Mouse (Mus musculus): ENCODE data around the gene Nlrp6. TPM values are rescaled to one million over a fixed set of nuclear protein-coding genes. Genes with fewer than 3 reads are reported as not detected.
"Not testable (repeated sequence)": the region's sequence is repeated elsewhere in the genome, so short reads cannot be mapped to it uniquely, and the experiment has no call there.

Nlrp6 gene
- polyA plus RNA-seq, 1 experiment from 2014 or later, result 0.16 TPM

DNA sequence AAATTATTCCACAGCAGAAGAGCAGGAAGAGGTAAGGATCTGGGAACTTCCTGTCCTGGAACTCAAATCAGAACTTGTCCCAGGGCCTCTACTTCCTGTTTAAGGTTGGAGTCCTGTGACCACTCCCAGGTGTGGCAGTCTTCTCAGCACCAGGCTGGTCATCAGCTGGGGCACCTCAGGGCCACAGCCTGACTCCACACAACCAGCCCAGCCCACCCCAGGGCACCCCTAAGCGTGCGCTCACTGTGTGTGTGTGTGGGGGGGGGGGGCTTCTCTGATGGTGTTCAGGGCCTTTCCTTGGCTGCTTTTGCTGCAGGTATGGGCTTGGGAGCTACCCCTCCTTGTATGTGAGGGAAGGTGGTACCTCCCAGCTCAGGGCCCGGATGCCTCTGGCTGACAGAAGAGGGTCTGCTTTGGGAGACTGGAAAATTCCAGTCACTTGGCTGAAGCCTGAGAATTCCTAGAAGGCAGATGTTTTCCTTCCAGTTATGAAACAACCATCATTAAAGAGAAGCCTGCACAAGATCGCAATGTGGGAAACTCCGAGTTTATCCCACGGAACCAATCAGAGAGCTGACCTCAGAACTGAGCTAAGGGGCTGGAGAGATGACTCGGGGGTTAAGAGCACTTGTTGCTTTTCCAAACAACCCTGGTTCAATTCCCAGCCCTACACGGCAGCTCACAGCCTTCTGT, 50.9 kb downstream of the Nlrp6 start:
- H3K27me3 ChIP-seq (ENCODE audit: control insufficient read depth, insufficient read depth, low read depth, low read length), result no peaks in the 10 kb centered on the region
- H3K4me2 ChIP-seq (ENCODE audit: low read depth, low read length), result no peak overlapping the region
- H3K4me1 ChIP-seq (replicated peaks; ENCODE audit: control insufficient read depth, insufficient read depth, low read length), result peaks cover 13% of the 10 kb centered on the region
- H3K36me3 ChIP-seq (ENCODE audit: control insufficient read depth, insufficient read depth, low read length), result no peaks in the 10 kb centered on the region
- H3K9ac ChIP-seq (ENCODE audit: low read length), result 0 out of 2 replicates have a peak overlapping the region, but pooled peaks have one; percentile 34
- H3K4me3 ChIP-seq (ENCODE audit: low read length), result no peak overlapping the region
- peak overlapping the region; percentile 78 for H3K27ac ChIP-seq (ENCODE audit: low read length)
- H3K9me3 ChIP-seq (ENCODE audit: control insufficient read depth, low read length), result no peaks in the 10 kb centered on the region
- WGBS, result 42% methylated on average over 8 of the region's 8 CpGs
- peak; percentile 69 for ATAC-seq (ENCODE audit: low read depth)

DNA sequence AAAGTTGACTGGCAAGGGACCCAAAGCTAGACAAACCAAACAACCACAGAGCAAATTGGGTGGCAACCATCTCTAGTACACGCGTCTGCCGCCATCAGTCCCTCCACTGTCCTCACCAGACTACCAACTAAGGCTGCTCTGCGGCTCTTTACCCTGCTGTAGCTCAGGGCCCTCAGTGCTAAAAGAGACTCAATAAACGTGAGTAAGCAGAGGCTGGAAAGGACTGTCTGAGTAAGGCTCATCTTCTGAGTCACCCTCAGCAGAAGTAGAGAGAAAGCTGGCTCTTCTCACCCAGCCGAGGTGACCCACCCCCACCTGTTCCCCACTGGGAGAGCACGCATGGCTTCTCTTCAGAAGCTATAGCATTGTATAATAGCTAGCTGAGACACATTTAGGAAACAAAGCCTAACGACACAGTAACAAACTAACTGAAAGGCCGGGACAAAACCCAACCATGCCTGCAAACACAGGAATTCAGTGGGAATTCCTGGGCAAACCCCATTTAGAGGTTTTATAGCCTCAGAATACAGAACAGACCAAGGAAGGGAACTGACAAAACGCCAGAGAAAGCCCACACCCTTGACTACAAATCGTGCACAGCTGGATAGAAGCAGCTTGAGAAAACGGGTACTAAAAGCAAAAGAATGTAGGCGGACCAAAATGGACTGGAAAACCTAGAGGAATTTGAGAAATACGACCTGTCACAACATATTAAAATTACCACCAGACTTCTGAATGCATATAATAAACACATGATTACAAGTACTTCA, 52.9 kb downstream of the Nlrp6 start:
- H3K9ac ChIP-seq (ENCODE audit: low read length), result no peak overlapping the region
- H3K4me3 ChIP-seq (ENCODE audit: low read length), result no peak overlapping the region
- no peaks in the 10 kb centered on the region for H3K9me3 ChIP-seq (ENCODE audit: control insufficient read depth, low read length)
- ATAC-seq (ENCODE audit: low read depth), result no peak
- no peaks in the 10 kb centered on the region for H3K27me3 ChIP-seq (ENCODE audit: control insufficient read depth, insufficient read depth, low read depth, low read length)
- 47% methylated on average over 14 of the region's 14 CpGs for WGBS
- no peaks in the 10 kb centered on the region for H3K36me3 ChIP-seq (ENCODE audit: control insufficient read depth, insufficient read depth, low read length)
- no peak overlapping the region for H3K4me2 ChIP-seq (ENCODE audit: low read depth, low read length)
- no peak overlapping the region for H3K27ac ChIP-seq (ENCODE audit: low read length)
- peaks cover 10% of the 10 kb centered on the region for H3K4me1 ChIP-seq (replicated peaks; ENCODE audit: control insufficient read depth, insufficient read depth, low read length)

- no peak overlapping the region for H3K4me2 ChIP-seq (ENCODE audit: low read depth, low read length)
- no peak overlapping the region for H3K4me3 ChIP-seq (ENCODE audit: low read length)
- H3K36me3 ChIP-seq (ENCODE audit: control insufficient read depth, insufficient read depth, low read length), result no peaks in the 10 kb centered on the region
- no peak overlapping the region for H3K27ac ChIP-seq (ENCODE audit: low read length)
- H3K4me1 ChIP-seq (replicated peaks; ENCODE audit: control insufficient read depth, insufficient read depth, low read length), result peaks cover 10% of the 10 kb centered on the region
- H3K27me3 ChIP-seq (ENCODE audit: control insufficient read depth, insufficient read depth, low read depth, low read length), result no peaks in the 10 kb centered on the region
- no peak for ATAC-seq (ENCODE audit: low read depth)
- H3K9me3 ChIP-seq (ENCODE audit: control insufficient read depth, low read length), result no peaks in the 10 kb centered on the region
- H3K9ac ChIP-seq (ENCODE audit: low read length), result no peak overlapping the region
- WGBS, result 11% methylated on average over 9 of the region's 9 CpGs
Measured at GRCm38 (mm10) chr7:140974940-140975339, 54.2 kb downstream of the Nlrp6 start.

DNA sequence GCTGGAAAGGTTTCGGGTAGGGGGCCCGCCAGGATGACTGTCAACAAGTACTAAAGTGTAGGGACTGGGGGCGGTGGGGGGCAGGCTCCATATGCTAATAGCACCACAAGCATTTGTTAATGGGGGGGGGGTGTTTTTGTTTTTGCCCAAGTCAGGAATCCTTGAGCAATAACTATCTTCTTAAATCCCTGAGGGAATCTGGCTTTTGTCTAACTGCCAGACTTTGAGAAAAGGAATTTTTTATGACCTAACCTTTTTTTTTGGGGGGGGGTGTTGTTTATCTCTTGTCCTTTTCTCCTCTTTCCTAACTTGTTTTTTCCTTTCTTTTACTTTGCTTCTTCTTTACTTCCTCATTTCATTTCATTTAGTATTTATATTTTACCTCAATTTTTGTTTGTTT, 54.8 kb downstream of the Nlrp6 start:
- 32% methylated on average over 3 of the region's 3 CpGs for WGBS
- Histone ChIP-seq H3K4me3 (ENCODE audit: low read length) (no peak overlapping the region), H3K36me3 (ENCODE audit: control insufficient read depth, insufficient read depth, low read length) (no peaks in the 10 kb centered on the region), H3K4me2 (ENCODE audit: low read depth, low read length) (no peak overlapping the region), H3K4me1 (replicated peaks; ENCODE audit: control insufficient read depth, insufficient read depth, low read length) (peaks cover 10% of the 10 kb centered on the region), H3K27me3 (ENCODE audit: control insufficient read depth, insufficient read depth, low read depth, low read length) (no peaks in the 10 kb centered on the region), H3K27ac (ENCODE audit: low read length) (no peak overlapping the region), H3K9me3 (ENCODE audit: control insufficient read depth, low read length) (no peaks in the 10 kb centered on the region), H3K9ac (ENCODE audit: low read length) (no peak overlapping the region)
- no peak for ATAC-seq (ENCODE audit: low read depth)

DNA sequence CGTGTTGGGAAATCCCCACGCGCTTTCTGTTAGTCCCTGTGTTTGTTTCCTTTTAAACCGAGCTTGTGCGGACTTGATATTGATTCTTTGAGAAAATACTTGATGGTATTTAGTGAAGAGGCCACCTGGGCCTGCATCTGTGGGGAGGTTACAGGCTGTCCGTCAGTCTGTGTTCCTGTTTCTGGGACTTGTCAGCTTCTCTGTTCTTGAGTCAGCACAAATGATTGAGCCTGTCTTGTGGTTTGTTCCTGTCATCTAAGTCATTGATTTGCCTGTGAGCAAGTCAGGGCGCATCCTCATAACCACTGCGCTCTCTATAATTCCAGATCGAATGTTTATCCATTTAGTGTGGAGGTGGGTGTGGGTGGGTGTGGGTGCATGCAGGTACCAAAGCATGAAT, 56.0 kb downstream of the Nlrp6 start:
- ATAC-seq (ENCODE audit: low read depth); H3K4me3 ChIP-seq (ENCODE audit: low read length); H3K27me3 ChIP-seq (ENCODE audit: control insufficient read depth, insufficient read depth, low read depth, low read length); H3K9ac ChIP-seq (ENCODE audit: low read length); H3K9me3 ChIP-seq (ENCODE audit: control insufficient read depth, low read length); H3K4me1 ChIP-seq (replicated peaks; ENCODE audit: control insufficient read depth, insufficient read depth, low read length); H3K27ac ChIP-seq (ENCODE audit: low read length); H3K36me3 ChIP-seq (ENCODE audit: control insufficient read depth, insufficient read depth, low read length); H3K4me2 ChIP-seq (ENCODE audit: low read depth, low read length): not testable (repeated sequence)
- 87% methylated on average over 9 of the region's 9 CpGs for WGBS

Other genes with a start within 250 kb of the Nlrp6 start
- not detected in 2 replicates for gene Olfr45, start 239.0 kb upstream of the Nlrp6 start, polyA plus RNA-seq (2015; fragmentation: Nextera tagmentation; extraction: Ambion mirVana)
- not detected in 2 replicates for gene Olfr541, start 223.6 kb upstream of the Nlrp6 start, polyA plus RNA-seq (2015; fragmentation: Nextera tagmentation; extraction: Ambion mirVana)
- 0.43 and 0.63 TPM in 2 replicates for gene Cyp2e1, start 157.2 kb upstream of the Nlrp6 start, polyA plus RNA-seq (2015; fragmentation: Nextera tagmentation; extraction: Ambion mirVana)
- 0.24 and 0.40 TPM in 2 replicates for gene Syce1, start 133.1 kb upstream of the Nlrp6 start, polyA plus RNA-seq (2015; fragmentation: Nextera tagmentation; extraction: Ambion mirVana)
- gene Zfp941, start 98.7 kb upstream of the Nlrp6 start, polyA plus RNA-seq (2015; fragmentation: Nextera tagmentation; extraction: Ambion mirVana), result 0.38 and 0.74 TPM in 2 replicates
- 5.5 and 9.7 TPM in 2 replicates for gene Urah, start 85.9 kb upstream of the Nlrp6 start, polyA plus RNA-seq (2015; fragmentation: Nextera tagmentation; extraction: Ambion mirVana)
- 0.39 TPM in 1 of 2 replicates, not detected in the other for gene Scgb1c1, start 75.4 kb upstream of the Nlrp6 start, polyA plus RNA-seq (2015; fragmentation: Nextera tagmentation; extraction: Ambion mirVana)
- not detected in 2 replicates for gene Odf3, start 73.1 kb upstream of the Nlrp6 start, polyA plus RNA-seq (2015; fragmentation: Nextera tagmentation; extraction: Ambion mirVana)
- gene Gm45785, start 64.6 kb upstream of the Nlrp6 start, polyA plus RNA-seq (2015; fragmentation: Nextera tagmentation; extraction: Ambion mirVana), result not detected in 2 replicates
- gene Ric8a, start 63.9 kb upstream of the Nlrp6 start, polyA plus RNA-seq (2015; fragmentation: Nextera tagmentation; extraction: Ambion mirVana), result 59.0 and 64.3 TPM in 2 replicates
- gene Bet1l, start 63.3 kb upstream of the Nlrp6 start, polyA plus RNA-seq (2015; fragmentation: Nextera tagmentation; extraction: Ambion mirVana), result 40.3 and 44.2 TPM in 2 replicates
- 211 and 213 TPM in 2 replicates for gene Psmd13, start 38.9 kb upstream of the Nlrp6 start, polyA plus RNA-seq (2015; fragmentation: Nextera tagmentation; extraction: Ambion mirVana)
- gene Sirt3, start 38.6 kb upstream of the Nlrp6 start, polyA plus RNA-seq (2015; fragmentation: Nextera tagmentation; extraction: Ambion mirVana), result 23.5 and 25.4 TPM in 2 replicates
- gene Cox8b, start 20.5 kb upstream of the Nlrp6 start, polyA plus RNA-seq (2015; fragmentation: Nextera tagmentation; extraction: Ambion mirVana), result 10.0 and 14.1 TPM in 2 replicates
- 20.5 and 23.4 TPM in 2 replicates for gene Pgghg, start 20.5 kb downstream of the Nlrp6 start, polyA plus RNA-seq (2015; fragmentation: Nextera tagmentation; extraction: Ambion mirVana)
- 2.8 and 6.6 TPM in 2 replicates for gene Ifitm5, start 29.4 kb downstream of the Nlrp6 start, polyA plus RNA-seq (2015; fragmentation: Nextera tagmentation; extraction: Ambion mirVana)
- 0.67 TPM in 1 of 2 replicates, not detected in the other for gene Gm45717, start 35.0 kb downstream of the Nlrp6 start, polyA plus RNA-seq (2015; fragmentation: Nextera tagmentation; extraction: Ambion mirVana)
- gene Ifitm2, start 35.1 kb downstream of the Nlrp6 start, polyA plus RNA-seq (2015; fragmentation: Nextera tagmentation; extraction: Ambion mirVana), result 949 and 984 TPM in 2 replicates
- 38.8 and 49.1 TPM in 2 replicates for gene Ifitm1, start 46.3 kb downstream of the Nlrp6 start, polyA plus RNA-seq (2015; fragmentation: Nextera tagmentation; extraction: Ambion mirVana)
- 262 and 316 TPM in 2 replicates for gene Ifitm3, start 89.9 kb downstream of the Nlrp6 start, polyA plus RNA-seq (2015; fragmentation: Nextera tagmentation; extraction: Ambion mirVana)
- gene Ifitm6, start 97.0 kb downstream of the Nlrp6 start, polyA plus RNA-seq (2015; fragmentation: Nextera tagmentation; extraction: Ambion mirVana), result 1.5 and 1.8 TPM in 2 replicates
- not detected in 2 replicates for gene Gm17387, start 108.2 kb downstream of the Nlrp6 start, polyA plus RNA-seq (2015; fragmentation: Nextera tagmentation; extraction: Ambion mirVana)
- 3.2 and 3.8 TPM in 2 replicates for gene B4galnt4, start 140.2 kb downstream of the Nlrp6 start, polyA plus RNA-seq (2015; fragmentation: Nextera tagmentation; extraction: Ambion mirVana)
- 16.6 and 18.5 TPM in 2 replicates for gene Pkp3, start 157.3 kb downstream of the Nlrp6 start, polyA plus RNA-seq (2015; fragmentation: Nextera tagmentation; extraction: Ambion mirVana)
- 17.7 and 20.4 TPM in 2 replicates for gene Sigirr, start 179.7 kb downstream of the Nlrp6 start, polyA plus RNA-seq (2015; fragmentation: Nextera tagmentation; extraction: Ambion mirVana)
- 6.7 and 6.9 TPM in 2 replicates for gene Ano9, start 196.9 kb downstream of the Nlrp6 start, polyA plus RNA-seq (2015; fragmentation: Nextera tagmentation; extraction: Ambion mirVana)
- gene Ptdss2, start 201.5 kb downstream of the Nlrp6 start, polyA plus RNA-seq (2015; fragmentation: Nextera tagmentation; extraction: Ambion mirVana), result 60.3 and 65.2 TPM in 2 replicates

Measured in lung, embryonic 16.5 days (tissue).